Mouse (Mus musculus) cerebellum, adult 18-20 months (tissue): ENCODE measurements around the gene Efhc1.

Experiments used
- DNase-seq, 2 experiments: peaks; one replicate each; pipeline ENCODE4 v3.0.0; 2021

Gene Efhc1

DNA sequence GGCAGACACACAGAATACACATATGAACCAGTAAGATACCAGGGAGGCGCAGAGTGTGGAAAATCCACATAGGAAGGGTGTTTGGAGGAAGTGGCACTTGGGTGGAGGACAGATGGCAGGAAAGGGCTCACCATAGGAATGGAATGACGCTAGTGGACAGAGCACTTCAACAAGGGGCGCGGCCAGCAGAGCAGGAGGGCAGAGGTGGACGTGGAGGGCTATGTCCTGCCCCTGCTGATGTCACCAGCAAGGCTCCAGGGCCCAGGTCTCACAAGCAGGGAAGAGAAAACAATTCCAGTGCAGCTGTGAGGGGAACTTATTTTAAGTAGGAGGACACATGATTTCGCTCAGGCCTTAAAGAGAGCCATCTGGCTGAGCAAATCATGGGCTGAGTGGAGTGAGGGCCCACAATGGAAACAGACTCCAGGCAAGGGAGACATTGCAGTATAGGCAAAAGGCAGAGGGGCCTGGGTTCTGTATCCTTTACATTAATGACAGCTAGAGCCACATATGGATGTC, 58.9 kb downstream of the Efhc1 start:
- no peak for DNase-seq

DNA sequence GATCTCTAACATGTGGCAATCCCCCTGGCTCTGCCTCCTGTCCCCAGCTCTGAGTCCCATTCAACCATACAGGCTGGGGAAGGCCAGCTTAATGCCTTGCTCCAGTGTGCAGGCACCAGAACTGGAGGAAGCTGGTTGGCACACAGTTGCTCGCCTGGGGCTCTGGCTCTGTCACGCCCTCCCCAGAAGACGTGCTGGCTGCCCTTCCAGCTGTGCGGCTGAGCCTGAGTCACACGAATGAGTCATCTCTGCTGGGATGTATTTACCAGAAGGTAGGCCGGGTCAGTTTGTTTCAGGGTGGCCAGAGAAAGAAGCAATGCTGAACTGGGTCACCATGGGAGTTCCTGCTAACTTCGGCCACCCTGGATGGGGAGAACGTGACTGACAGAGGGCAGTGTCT, 63.0 kb downstream of the Efhc1 start:
- DNase-seq = no peak

DNA sequence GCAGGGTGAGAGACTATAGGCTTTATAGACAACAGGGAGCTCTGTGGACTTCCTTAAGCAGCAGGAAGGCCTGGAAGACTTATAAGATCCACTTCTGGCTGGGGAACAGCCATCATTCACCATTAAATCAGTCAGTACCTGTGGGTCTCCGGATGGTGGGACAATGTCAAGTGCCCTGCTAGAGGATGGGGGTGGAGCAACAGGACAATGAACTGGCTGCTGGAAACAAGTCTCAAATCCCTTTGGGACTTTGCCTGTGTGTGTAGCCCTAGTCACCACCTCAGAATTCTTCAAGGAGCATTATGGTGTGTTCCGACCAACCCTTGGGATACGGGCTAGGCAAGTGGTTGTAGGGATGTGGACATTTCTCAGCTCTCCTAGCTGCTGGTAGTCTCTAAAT, 71.7 kb downstream of the Efhc1 start:
- DNase-seq = no peak

DNA sequence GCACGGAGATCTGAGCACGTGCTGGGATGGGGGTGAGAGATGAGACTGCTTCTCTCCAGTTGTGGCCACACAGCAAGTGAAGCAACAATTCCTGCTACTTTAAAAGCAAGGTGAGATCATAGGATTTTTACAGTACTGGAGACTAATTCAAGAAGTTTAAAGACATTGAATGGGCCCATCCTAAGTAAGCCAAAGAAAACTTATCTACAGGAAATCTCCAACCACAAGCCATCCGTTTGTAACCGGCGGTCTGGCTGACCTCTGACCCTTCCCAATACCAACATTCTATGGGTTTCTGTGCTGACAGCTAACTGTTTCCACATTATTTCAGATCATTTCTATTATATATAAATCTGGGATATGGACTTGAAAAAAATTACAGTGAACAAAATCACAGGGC, 73.8 kb downstream of the Efhc1 start:
- no peak for DNase-seq

DNA sequence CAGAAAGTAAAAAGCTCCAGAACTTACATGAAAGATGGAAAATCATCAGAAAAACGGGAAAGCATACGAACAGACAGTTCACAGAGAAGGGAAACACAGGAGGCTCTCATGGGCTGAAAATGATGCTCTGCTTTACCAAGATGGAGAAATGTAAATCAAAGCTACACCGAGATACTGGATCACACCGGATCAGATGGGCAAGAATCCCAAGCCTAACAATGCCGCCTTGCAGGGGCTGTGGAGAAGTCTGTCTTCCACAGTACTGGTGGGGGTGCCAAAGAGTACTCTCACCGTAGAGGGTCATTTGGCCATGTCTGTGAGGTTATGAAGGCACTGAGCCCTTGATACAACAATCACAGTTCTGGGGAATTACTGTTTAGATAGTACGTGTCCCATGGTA, 75.1 kb downstream of the Efhc1 start:
- no peak for DNase-seq

DNA sequence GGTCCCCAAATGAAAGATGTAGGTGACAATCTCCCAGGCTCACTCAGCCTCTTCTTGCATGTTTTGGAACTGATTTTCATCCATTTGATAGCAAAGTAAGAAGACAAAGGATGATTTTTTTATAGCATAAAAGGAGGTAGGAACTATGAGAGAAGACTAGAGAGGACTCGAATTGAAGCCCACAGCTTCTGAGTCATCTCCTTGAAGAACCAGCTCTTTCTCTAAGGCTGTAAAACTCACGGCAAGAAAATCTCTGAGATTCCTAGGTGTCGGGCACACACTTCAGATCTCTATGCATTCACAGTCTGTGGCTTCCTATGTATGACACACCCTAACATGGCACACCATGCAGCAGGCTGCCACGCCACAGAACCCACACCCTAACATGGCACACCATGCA, 77.6 kb downstream of the Efhc1 start:
- no peak for DNase-seq

DNA sequence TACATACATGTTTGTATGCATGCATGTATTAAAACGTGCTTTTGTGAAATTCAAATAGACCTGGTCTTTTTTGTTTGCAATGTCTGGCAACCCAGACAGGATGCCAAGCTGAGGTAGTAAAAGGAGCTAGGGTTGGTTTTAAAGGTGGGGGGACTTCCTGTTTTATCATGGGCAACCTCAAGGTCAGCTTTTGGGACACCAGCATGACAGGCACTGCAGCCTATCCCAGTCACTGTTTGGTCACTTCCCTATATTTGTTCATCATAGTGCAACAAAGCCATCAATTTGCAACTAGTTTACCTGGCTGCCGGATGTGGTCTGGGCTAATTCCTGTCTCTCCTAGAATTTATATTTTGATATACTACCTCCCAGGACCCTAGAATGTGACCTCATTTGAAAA, 80.2 kb downstream of the Efhc1 start:
- no peak for DNase-seq

DNA sequence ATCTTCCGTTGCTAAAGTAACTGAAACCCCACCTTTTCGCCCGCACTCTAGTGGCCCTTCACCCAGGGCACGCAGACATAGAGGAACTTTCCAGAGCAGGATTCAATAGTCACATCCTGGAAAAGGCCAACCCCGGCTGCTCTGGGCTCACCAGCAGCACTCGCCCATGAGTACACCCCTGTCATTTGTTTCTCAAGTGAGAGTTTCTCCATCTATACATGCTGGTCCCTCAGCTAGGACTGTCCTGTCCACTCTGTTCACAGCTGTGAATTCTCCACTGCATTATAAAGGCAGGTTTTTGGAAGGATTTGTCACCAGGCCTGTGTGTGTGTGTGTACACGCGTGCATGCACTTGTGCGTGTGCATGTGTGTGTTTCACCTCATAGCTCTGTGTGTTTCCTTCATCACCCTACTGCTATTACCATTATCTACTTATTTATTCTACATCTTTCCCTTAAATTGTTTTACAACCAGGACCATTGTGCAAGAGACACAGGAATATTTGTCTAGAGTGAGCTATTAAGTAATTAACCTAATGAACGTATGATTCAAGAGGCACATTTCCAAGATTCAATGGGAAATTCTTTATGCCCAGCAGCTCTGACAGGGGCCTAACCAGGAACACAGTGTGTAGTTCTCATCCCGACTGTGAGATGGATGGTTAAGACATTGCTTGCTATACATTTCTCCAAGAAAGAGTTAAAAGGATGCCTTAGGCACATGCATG, 81.8 kb downstream of the Efhc1 start:
- DNase-seq = no peak

DNA sequence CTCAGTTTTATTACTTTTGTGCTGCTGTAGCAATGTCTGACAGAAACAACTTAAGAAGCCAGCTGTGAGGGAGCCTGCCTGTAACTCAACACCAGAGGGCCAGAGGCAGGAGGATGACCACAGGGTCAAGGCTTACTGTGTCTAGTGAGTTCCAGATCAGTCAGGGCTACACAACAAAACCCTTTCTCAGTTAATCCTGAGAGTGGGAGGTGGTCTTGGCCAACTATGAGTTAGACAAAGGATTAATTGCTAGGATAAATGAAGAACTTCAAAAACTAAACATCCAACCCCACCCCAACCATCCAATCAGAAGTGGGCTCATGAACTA, 82.3 kb downstream of the Efhc1 start:
- DNase-seq = no peak

DNA sequence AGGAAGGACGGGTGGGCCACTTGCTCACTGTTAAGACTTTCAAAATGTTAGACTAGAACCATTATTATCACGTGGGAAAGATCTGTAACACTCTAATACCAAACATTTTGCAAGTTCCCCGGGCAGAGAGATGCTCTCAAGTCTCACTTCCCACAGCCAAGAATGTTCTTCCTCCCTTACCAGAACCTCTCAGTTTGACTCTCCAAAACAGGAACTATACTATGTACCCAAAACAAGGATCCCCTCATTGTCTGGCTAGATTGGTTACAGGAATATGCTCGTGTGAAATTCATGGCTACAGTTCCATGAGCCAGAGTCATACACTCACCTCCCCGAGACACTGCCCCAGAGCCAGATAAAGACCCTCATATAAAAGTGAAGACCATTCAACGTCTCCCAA, 84.5 kb downstream of the Efhc1 start:
- no peak for DNase-seq

DNA sequence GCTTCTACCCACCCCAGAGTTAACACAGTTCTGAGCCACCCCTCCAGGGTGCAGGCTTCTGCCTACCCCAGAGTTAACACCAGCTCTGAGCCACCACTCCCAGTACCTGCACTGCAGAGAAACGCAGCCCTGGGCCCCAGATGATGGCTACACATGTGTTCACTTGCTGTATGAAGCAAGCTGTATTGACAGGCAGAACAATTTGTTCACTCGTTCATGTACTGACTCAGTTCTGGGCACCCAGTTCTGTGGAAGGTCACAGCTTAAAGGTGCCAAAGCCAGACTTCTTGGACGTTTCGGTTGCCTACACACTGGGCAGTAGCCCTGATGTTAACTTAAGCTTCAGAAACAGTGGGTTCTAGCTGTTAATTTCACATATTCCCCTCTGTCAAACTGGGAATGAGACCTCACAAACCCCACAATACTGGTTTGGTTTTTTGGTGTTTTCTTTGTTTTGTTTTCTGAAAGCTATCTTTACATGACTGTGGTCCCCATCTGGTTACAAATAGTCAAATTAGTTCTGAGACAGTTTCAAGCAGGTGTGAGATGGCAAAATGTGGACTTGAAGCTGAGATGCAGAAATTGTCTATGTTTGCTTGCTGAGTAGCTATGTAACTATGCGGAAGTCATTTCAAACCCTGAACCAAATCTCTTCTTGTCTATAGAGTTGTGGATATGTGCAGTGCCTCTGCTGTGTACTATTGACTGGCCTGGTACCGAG, 86.6 kb downstream of the Efhc1 start:
- no peak for DNase-seq

DNA sequence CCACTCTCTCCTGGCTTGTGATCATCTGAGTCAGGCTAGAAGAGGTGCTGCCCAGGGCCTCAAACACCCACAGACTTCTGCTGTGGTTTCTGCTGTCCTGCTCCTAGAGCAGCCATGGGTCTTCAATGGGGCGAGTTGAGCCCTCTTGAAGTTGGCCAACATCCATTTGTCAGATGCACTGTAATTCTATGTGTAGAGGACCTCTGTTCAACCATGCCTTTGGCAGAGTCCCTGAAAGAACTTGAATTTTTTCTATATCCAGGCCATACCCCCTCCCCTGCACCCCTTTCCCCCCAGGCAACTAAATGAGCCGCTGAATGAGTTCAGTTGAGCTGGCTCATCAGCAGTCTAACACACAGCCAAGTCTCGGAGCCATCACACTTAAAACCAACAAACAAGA, 88.1 kb downstream of the Efhc1 start:
- no peak for DNase-seq

DNA sequence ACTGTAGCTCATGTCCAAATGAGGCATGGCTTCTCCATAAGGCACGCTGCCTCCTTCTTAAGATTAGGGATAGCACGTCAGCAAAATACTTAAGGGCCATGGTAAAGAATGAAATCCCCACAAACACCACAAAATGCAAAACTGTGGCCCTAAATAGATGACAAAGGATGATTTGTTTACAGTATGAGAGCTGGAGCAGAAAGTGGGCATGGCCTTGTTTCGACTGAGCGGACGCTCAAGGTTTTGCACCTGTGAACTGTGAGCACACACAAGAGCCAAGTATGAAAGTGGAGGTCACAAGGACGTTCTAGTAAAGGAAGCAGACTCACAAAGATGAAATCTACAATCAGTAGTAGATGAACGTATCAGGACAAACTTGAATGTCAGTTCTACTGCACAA, 88.7 kb downstream of the Efhc1 start:
- no peak for DNase-seq
